Mouse (Mus musculus): ENCODE data around the gene Fam83b.

The Fam83b gene

DNA sequence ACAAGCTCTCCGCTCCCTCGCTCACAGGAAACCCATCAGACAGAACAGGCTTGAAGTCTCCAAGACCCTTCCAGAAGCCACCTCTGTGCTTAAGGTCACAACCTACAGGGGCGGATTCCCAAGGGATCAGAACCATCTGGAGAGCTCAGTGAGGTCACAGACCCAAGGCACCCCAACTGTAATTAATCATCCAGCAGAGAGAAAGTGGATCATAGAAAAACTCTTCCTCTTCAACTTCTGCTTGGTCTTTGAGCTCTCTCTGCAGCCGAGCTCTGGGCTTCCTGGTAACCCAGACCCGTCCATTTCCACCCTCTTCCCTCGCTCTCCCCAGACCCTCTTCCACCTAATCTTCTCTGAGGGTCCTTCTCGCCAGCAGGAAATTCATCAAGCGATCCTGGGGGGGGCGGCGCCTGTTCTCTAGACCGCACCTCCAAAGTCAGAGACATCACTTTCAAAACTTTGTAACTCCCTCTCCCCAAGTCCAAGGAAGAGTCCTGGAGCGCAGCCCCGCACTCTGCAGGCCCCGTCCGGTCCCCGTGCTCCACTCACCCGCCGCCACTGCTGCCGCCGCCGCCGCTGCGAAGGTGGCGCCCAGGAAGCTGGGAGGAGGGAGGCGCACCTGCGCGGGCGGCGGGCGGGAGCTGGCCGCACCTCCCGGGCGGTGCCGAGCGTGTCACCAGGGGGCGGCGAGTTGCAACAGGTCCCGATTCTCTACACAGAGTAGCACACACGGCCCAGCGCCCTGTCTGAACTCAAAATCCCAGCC is at the start of gene Fam83b:
TSS of gene Fam83b (minus strand) at position 602 of the 766 bp plus-strand sequence.
- DNase-seq (ENCODE audit: low spot score in 2 of 2), result no peak

DNA sequence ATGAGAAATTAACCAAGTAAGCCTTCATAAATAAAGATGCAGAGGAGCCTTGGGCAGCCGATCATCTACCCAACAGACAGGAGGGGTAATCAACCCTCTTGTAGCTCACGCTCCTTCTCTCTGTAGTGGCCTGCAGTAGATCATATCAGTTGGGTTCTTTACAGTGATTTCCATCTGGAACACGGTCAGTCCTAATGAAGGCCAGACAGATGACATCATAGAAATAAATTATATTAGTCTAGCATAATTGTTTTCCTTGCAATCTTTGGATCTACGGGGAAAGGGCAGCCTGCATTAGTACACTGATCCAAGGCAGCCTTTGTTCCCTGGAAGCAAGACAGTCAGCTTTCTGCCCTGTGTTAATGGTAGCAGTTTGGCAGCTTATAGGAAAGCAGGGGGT is 47.2 kb upstream of the Fam83b start:
- DNase-seq (ENCODE audit: low spot score in 2 of 2), result no peak

DNA sequence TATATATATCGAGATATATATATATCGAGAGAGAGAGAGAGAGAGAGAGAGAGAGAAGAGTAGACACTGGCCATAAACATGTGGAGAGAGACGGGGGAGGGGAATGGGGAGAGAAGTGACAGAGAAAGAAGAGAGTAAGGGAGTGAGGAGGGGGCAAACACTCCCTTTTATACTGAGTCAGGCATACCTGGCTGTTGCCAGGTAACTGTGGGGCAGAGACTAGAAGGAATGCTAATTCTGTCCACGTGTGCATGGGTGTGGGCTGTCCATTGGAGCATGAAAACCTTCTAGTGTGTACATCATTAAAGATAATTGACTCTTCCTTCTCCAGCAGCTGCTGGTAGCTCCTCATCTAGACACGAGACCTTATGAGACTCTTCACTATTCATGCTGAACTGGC is 36.8 kb upstream of the Fam83b start:
- DNase-seq (ENCODE audit: low spot score in 2 of 2), result no peak

DNA sequence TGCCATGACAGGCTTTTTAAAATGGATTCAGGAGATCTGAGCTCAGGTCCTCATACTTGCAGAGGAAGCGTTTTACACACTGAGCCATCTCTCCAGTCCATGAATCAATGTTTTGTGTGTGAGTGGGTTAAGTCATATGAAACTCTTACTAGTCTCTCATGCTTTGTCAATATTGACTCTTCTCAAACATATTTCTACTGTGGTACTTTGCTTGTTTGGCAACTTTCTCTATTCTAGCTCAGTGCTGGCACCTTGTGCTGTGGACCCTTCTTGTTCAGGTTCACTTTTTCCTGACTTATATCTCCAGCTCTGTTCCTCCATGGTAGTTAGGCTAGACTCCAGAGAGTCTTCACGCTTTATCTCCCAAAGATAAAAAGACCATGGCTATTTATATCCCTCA is 36.0 kb upstream of the Fam83b start:
- DNase-seq (ENCODE audit: low spot score in 2 of 2), result no peak

DNA sequence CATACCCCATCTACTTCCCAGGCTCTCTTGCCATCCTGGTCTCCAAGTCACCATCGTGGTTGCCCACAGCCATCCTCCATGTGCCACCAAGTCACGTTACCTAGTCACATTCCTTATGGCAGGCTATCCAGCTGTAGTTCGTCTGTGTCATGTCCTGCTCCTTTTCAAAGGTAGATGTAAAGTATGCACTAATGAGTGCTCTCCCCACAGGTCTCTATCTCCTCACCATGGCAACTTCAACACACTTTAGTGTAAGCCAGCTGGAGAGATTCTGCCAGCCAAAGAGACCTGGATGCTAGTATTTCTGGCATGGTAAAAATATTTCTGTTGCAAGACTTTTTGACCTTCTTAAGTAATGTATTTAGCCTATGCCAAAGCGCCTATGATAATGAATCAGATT is 30.5 kb upstream of the Fam83b start:
- DNase-seq (ENCODE audit: low spot score in 2 of 2), result no peak

DNA sequence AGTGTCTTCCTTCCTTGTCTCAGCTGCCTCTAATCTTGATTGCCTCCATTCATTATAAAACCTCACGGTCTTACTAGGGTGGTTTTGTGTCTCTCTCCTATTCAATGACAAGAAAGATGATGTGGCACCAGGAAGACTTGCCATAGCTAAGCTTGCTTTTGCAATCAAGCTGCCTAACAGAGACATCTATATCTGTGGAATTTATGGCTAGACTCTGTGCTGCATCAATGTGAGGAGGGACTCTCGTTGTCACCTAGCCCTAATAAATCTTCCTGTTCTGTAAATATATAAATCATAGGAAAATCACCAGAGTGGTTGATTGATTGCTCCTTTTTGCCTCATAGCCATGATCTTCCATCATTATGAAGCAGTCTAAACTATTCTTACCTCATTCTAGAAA is 26.9 kb upstream of the Fam83b start:
- DNase-seq (ENCODE audit: low spot score in 2 of 2), result no peak

DNA sequence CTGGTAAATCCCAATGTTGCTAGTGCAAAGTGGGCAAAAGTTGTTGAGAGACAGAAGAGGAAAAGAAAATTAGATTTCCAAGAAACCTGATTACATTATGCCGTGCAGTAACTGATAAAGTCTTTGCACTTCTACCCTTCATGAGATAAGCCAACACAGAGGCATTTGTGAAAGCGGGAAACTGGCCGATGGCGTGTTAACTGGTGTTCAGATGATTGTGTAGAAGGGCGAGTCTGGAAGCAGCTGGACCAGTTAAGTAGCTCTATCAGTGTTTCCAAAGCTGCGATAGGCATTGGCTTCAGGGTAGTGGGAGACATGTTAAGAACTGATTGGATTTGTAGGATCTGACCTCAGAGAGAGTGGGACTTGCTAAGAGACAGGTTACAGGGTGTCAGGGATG is 17.0 kb upstream of the Fam83b start:
- DNase-seq (ENCODE audit: low spot score in 2 of 2), result no peak

DNA sequence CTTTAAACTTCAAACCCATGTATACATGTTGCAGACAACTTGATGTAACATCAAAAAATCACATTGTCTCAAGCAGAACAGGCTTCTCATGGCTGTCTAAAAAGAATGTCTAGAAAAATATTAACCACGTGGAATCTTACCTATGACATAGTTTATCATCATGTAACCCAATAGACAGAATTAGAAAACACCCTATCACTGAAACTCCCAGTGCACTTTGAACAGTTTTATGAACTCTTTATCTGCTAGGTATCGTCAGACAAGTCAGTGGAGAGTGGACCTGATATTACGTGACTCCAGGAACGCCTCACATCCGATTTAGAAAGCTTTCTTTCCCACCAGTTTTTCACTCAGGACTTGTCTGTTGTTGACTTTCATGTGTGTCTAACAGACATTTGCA is 15.1 kb upstream of the Fam83b start:
- DNase-seq (ENCODE audit: low spot score in 2 of 2), result no peak

DNA sequence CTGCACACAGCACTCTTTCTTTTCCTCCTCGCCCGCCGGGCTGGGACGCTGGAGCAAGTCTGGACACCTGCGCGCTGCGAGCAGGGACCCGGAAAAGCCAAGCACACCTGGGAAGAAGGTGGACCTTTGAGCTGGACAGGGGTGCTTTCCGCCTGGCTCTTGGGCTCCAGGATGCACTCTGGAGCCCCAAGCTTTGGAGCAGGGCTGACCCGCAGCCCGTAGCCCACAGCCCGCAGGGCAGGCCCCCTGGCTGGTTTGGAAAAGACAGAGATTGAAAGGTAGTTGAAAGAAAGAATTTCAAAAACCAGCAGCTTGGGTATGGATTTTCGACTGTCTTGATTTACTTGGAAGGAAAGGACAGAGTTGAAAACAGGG is 352 bp upstream of the Fam83b start:
- DNase-seq (ENCODE audit: low spot score in 2 of 2), result no peak

DNA sequence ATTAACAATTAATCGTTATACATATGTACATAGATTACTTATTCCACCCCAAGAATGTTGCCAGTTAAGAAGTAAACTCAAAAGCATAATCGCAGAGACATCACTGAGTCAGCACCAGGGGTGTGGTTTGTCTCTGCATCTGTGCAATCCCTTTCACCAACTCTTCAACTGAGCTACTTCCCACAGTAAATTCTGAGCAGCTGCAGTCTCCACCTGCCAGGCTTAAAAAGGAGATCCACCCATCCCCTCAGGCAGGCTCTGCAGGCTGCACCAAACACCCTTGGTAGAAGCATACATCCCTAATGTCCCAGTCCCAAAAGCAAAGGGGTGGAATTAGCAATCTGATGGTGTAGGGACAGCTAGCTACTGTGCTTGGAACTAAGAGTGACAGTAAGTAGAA is 1.3 kb downstream of the Fam83b start:
- no peak for DNase-seq (ENCODE audit: low spot score in 2 of 2)

DNA sequence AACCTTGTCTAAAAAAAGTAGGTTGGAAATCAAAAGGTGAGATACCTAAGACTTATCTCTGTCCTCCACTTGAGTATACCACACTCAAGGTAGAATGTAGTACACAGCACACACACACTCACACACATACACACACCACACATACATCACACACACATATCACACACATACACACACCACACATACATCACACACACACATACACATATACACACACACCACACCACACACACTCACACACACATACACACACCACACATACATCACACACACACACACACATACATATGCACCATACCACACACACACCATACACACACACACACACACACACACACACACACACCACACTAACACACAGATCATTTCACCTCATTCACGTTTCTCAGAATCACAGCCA is 2.8 kb downstream of the Fam83b start:
- DNase-seq (ENCODE audit: low spot score in 2 of 2), result no peak

DNA sequence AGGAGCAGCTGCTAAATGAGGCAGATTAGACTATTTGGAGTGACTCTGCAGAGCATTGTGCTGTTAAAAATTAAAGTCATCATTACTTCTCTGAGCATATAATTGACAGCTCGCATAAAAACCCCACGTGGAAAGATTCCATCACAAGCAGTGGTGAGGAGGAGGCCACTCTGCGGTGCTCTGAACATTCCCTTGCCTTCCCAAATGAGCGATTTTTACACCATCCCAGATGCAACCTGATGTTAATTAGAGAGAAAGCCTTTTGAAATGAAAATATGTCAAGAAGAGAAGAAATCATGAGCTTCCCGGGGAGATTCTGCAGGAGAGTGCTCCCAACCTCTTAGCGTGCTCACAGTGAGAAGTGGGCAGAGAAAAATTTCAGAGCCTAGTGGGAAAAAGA is 4.1 kb downstream of the Fam83b start:
- no peak for DNase-seq (ENCODE audit: low spot score in 2 of 2)

DNA sequence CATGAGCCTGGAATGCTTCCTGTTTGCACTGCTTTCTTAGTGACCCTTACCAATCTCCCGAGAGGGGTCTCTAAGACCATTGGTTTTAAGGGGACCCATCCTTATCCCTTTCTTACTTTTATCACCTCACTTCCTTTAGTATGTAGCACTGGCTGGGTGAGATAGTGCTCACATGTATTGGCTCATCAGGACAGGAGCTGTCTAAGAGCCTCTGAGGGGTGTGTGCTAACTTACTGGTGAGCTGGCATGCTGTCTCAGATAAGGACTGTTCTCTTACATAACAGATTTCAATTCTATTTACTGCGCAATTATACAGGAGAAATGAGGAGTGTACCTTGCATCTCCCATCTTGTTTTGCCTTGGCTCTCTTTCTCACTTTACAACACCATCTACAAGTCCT is 7.7 kb downstream of the Fam83b start:
- no peak for DNase-seq (ENCODE audit: low spot score in 2 of 2)

DNA sequence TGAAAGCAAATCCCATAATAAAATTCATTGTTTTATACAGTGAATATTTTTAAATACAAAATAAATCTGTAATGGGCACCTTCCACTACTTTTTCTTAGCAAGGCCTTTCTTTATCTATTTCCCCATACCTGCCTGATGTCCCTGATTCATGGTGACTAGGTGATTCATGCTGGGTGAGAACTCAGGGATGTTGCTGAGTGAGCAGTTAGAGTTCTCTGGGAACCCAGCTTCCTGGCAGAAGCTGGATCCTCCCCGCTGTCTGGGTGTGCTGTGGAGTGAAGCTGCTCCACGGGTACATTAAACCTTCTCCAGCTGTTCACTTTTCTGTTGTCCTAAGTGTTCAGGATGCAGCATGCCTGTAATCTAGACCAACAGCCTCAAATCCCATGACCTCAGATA is 13.2 kb downstream of the Fam83b start:
- DNase-seq (ENCODE audit: low spot score in 2 of 2), result no peak

DNA sequence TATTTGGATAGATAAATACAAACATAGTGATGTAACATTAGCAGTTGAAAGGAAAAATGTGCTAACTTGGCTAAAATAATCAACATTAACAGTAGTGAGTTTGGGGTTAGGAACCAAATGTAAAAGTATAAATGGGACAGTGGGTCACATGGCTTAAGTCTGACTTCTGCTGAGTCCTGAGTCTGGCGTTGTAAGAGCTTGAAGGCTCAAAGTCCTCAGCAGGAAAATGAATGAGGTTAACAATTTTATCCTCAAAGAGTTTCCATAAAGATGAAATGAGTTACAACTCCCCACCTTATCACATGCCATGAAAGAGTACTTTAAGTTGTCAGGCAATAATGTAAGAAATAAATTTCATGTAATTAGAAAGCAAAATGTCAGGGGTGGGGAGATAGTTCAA is 13.8 kb downstream of the Fam83b start:
- DNase-seq (ENCODE audit: low spot score in 2 of 2), result no peak

DNA sequence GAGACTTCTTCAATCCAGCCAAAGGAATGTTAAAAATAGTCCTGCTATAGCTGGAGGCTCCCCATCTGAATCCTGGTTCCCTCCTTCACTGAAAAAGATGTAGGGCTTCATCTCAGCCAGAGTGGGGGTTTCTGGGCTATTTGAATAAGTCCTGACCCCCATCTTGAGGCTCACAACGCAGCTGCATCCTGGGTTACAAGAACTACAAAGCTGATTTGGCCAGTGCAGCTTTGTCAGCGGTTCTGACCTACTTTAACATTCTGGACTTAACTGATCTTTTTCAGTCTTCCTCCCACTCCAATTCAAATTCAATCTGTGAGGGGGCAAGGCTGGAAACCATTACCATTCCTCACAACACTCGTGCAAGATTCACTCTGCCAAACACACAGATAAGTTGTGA is 20.2 kb downstream of the Fam83b start:
- no peak for DNase-seq (ENCODE audit: low spot score in 2 of 2)

DNA sequence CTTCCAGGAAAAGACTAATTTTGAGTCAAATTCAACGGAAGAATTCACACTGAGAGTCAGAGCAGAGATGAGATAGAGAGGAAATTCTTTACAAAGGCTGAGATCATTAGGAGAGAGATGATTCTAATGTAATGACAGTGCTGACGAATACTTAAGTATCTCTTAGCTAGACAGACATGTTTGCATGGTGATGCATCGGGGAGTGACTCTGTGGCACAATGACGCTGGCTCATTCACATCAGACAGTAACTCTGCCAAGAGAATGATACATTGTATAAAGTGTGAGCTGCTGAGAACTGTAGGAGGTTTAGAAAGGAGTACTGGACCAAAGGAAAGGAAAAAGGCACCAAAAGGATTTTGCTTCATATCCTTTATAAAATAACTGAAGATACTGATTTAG is 26.2 kb downstream of the Fam83b start:
- DNase-seq (ENCODE audit: low spot score in 2 of 2), result no peak

DNA sequence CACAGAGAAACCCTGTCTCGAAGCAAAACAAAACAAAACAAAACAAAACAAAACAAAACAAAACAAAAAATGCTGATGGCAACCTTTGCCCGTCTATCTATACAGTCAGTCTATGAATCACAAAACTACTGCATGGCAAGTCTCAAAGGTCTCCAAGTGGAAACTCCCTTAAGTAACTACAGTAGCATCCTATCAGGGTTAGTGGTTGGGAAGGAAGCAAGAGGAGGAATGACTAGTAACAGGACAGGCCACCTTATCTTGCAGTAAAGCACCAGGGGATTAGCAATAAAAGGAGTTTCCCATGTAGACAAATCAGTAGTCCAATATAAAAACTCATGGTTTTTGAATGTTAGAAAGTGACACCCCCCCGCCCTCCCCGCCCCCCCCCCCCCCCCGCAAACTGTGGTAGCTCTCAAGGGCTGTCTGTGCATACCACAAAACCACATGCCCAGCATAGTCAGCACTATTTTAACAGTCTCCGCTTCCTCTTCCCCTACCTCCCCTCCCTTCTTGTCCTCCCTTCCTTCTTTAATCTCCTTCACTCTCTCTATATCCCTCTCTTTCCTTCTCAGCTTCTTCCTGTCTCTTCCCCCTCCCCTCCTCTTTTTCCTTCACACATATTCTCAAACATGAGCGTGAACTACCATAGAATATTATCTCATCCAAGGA is 26.8 kb downstream of the Fam83b start:
- DNase-seq (ENCODE audit: low spot score in 2 of 2), result no peak

DNA sequence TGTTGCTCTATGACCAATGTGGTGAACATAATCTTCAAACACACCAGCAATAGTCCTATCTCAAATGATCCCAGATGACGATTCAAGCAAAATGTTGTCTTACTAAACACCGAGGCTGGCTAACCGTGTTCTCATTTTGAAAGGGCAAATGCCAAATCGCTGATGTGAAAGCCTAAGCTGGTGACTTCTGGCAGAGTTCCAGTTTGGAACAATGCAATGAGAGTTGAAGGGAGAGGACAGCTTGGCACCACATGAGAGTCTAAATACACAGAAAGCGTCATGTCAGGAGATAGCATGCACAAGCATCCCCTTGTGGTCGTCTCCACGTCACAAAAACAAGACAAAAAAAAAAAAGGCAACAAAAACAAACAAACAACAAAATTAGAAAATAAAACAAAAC is 27.6 kb downstream of the Fam83b start:
- no peak for DNase-seq (ENCODE audit: low spot score in 2 of 2)

DNA sequence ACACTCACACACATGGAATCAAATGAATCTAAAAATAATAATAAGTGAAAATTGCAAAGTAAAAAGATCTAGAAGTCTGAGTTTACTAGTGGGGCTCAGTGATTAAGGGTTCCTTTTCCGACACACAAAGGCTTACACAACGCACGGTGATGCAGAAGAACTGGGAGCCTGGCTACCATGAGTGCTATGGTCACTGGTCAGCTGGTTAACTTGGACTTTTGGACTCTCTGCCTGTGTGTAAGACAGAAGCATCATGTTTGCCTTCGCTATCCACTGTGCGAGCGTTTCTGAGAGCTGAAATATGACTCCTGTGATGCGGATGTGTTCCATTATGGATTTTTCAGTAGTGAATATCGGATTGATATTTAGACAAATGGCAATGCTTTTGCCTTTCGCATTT is 30.9 kb downstream of the Fam83b start:
- no peak for DNase-seq (ENCODE audit: low spot score in 2 of 2)

DNA sequence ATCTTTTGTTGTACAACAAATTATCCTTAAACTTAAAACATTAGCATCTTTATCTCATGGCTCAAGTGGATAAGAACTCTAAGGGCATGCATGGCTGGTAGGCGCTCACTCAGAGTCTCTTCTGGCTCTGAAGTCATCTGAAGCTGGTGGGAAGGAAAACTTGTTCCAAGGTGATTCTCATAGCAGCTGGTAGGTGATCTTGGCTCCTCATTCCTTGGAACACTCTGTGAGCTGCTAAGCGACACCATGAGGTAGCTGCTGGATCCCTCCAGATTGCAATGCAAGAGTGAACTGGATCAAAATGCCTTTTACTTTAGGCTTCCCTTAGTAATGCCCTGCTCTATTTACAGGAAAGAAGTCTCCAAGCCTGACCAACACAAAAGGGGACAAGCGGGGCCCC is 34.5 kb downstream of the Fam83b start:
- DNase-seq (ENCODE audit: low spot score in 2 of 2), result no peak

DNA sequence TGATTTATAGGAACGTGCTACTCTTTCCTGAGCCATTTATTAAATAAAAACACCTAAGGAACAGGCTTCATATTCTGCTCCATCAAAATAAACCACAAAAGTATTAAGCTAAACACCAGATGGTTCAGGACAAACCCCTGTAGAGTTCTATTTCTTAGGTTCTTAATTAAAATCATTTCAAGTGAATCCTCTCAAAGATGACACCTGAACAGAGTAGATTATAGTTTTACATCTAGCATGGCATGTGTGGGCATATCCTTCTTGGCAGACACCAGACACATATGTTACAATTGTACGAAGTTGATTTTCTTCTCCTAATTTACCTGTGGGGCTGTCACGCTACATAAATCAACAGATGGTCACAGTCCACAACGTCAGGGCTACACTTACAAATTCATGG is 35.5 kb downstream of the Fam83b start:
- DNase-seq (ENCODE audit: low spot score in 2 of 2), result no peak

DNA sequence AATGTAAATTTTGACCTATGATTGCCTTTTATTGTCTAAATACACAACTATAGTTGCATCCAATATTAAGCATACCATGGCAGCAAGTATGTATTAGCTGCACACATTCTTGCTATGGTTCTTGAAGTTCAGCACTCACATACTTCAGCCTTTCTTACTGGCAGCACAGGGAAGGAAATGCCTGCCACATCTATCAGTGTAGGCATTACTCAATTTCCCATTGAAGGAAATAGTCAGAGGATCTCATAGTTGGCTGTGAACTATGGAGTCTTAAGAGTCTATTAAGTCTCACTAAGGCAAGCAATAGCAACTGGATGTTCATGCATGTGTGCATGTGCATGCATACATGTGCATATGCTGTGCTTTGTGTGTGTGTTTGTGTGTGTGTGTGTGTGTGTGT is 41.3 kb downstream of the Fam83b start:
- no peak for DNase-seq (ENCODE audit: low spot score in 2 of 2)

DNA sequence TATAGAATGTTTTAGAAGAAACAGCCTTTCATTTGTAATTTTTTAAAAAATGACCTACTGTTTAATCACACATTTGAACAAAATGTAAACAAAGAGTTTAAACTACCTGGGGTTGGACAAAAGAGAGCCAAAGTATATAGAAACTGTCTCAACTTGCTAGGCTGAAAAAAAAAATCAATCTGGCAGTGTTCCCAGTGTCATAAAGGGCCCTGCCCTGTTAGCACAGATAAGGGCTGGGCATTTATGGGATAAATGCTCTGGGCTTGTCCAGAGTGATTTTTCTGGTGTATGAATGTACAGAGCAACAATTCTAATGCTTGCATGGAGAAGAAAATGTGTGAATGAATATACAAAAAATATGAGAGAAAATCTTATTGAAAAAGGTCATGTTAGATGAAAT is 43.8 kb downstream of the Fam83b start:
- DNase-seq (ENCODE audit: low spot score in 2 of 2), result no peak
